Mouse (Mus musculus) midbrain, embryonic 13.5 days (tissue): ENCODE data around the gene Tbk1. TPM values are rescaled to one million over a fixed set of nuclear protein-coding genes. Genes with fewer than 3 reads are reported as not detected.

Experiments
- ATAC-seq: fragments of 200-750 bp; cut with Nextera tagmentation; 2 replicates; pipeline ENCODE4 v1.8.0; 2017; ENCODE audit warnings: mild to moderate bottlenecking, moderate TSS enrichment, moderate library complexity
- H3K27ac ChIP-seq: fragments of 300-500 bp; sonication (generic); 2 replicates; pipeline ENCODE4 v1.5.1; 2015; ENCODE audit warnings: inconsistent platforms, mild to moderate bottlenecking, moderate library complexity
- H3K27me3 ChIP-seq: fragments of 300-500 bp; sonication (generic); 2 replicates; pipeline ENCODE4 v1.6.1; 2015; ENCODE audit warnings: mild to moderate bottlenecking, inconsistent platforms
- H3K36me3 ChIP-seq: fragments of 300-500 bp; sonication (generic); 2 replicates; pipeline ENCODE4 v1.6.1; 2015; ENCODE audit warnings: mild to moderate bottlenecking, inconsistent platforms
- H3K4me1 ChIP-seq: fragments of 300-500 bp; sonication (generic); replicated peaks from 2 replicates; pipeline ENCODE4 v1.6.1; 2015; ENCODE audit warnings: inconsistent platforms
- H3K4me2 ChIP-seq: fragments of 300-500 bp; sonication (generic); replicated peaks from 2 replicates; pipeline ENCODE4 v1.6.1; 2015; ENCODE audit warnings: moderate library complexity, mild to moderate bottlenecking, inconsistent platforms
- H3K4me3 ChIP-seq: fragments of 300-500 bp; sonication (generic); replicated peaks from 2 replicates; pipeline ENCODE4 v1.5.1; 2015; ENCODE audit warnings: mild to moderate bottlenecking, inconsistent platforms
- H3K9ac ChIP-seq: fragments of 300-500 bp; sonication (generic); replicated peaks from 2 replicates; pipeline ENCODE4 v1.6.1; 2015; ENCODE audit warnings: mild to moderate bottlenecking, inconsistent platforms
- H3K9me3 ChIP-seq: fragments of 300-500 bp; sonication (generic); 2 replicates; pipeline ENCODE4 v1.6.1; 2016; ENCODE audit warnings: mild to moderate bottlenecking, inconsistent platforms
- WGBS: fragments of 180-500 bp; shearing (Covaris S2); methylation state at CpG from one replicate; pipeline ENCODE4 v1.1.7; 2015; 5-methylcytosine and 5-hydroxymethylcytosine counted together
- polyA plus RNA-seq: library from polyadenylated mRNA; unstranded; fragments of >200 nt; fragmentation: Nextera tagmentation; extraction: Ambion mirVana; gene quantifications from 2 replicates; pipeline ENCODE4 v1.2.1, GENCODE M21; 2015

Tbk1 gene
- 33.4 and 34.6 TPM in 2 replicates for polyA plus RNA-seq

DNA sequence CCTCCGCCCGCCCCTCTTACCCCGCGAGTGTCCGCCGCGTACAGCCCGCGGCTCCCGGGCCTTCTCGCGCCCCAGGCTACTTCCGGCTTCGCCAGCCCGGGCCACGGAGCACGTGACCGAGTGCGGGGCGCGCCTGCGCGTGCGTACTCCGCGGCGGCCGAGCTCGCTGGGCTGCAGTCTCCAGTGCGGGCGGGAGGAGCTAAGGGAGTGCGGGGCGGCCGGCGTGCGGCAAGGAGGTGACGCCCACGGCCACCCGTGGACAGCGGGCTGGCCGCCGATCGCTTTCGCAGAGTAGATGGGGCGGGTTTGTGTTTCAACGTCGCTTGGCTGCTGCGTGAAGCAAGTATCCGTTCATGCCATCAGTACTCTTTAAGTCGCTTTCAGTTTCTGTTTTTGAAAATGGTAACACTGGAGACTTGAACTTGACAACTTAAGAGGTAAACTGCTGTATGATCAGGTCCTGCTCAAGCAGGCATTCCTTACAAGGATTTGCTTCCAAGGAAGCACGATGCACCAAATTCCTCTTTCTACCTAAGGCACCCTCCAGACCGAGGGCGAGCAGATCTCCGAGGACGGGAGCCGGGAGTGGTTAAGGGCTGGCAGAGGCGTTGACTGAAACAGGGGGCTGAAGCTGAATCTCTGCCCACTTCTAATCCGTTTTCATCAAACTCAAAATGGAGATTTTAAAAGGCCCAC is at the start of gene Tbk1:
TSS of gene Tbk1 (minus strand) at position 113 of the 696 bp plus-strand sequence.
- peaks cover 30% of the 10 kb centered on the region for H3K36me3 ChIP-seq
- H3K27me3 ChIP-seq: no peaks in the 10 kb centered on the region
- no peaks in the 10 kb centered on the region for H3K9me3 ChIP-seq
- peaks cover 16% of the 10 kb centered on the region for H3K4me1 ChIP-seq
- H3K4me3 ChIP-seq: peak within 1 kb of the TSS; percentile 88
- ATAC-seq: peak; percentile 97
- H3K4me2 ChIP-seq: peak within 1 kb of the TSS; percentile 74
- H3K27ac ChIP-seq: peak within 1 kb of the TSS; percentile 44
- under 1% methylated on average over 56 of the region's 58 CpGs for WGBS
- H3K9ac ChIP-seq: peak within 1 kb of the TSS; percentile 91

DNA sequence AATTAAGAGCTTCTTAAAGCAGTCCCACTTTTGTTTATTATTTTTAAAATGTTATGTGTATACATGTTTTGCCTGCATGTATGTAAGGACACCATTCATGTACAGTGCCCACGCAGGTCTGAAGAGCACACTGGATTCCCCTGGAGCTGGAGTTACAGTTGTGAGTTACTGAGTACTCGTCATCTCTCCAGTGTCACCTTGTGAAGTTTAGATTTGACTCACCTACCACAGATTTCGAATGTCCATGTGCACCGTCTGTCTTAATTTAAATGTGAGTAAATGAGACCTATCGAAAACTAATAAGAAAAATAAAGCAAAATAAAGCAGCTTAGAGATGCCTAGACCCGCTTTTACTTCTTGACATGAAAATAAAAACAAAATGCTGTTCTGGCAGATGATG is 49.7 kb upstream of the Tbk1 start:
- Histone ChIP-seq H3K9me3 (no peaks in the 10 kb centered on the region), H3K4me3 (no peak overlapping the region), H3K9ac (no peak overlapping the region), H3K27ac (no peak overlapping the region), H3K4me1 (peaks cover 6% of the 10 kb centered on the region), H3K36me3 (no peaks in the 10 kb centered on the region), H3K27me3 (peaks cover 7% of the 10 kb centered on the region), H3K4me2 (no peak overlapping the region)
- no peak for ATAC-seq
- 93% methylated on average over 6 of the region's 6 CpGs for WGBS

DNA sequence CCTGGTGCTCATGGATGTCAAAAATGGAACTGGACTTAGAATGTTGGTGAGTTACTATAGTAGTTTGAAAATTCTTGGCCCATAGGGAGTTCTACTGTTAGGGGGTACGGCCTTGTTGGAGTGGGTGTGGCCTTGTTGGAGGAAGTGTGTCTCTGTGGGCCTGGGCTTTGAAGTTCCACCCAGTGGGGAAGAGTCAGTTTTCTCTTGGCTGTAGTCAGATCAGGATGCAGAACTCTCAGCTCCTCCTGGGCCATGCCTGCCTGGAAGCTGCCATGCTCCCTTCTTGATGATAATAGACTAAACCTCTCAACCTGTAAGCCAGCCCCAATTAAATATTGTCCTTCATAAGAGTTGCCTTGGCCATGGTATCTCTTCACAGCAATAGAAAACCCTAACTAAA is 47.6 kb upstream of the Tbk1 start:
- H3K36me3 ChIP-seq: no peaks in the 10 kb centered on the region
- no peaks in the 10 kb centered on the region for H3K27me3 ChIP-seq
- H3K4me1 ChIP-seq: no peaks in the 10 kb centered on the region
- no peak overlapping the region for H3K9ac ChIP-seq
- WGBS: 71% methylated on average over 1 of the region's 1 CpGs
- no peak for ATAC-seq
- no peak overlapping the region for H3K4me2 ChIP-seq
- H3K9me3 ChIP-seq: no peaks in the 10 kb centered on the region
- no peak overlapping the region for H3K4me3 ChIP-seq
- no peak overlapping the region for H3K27ac ChIP-seq

GRCm38 (mm10) chr10:121628561-121629040 is 42.0 kb upstream of the Tbk1 start:
- H3K27me3 ChIP-seq: no peaks in the 10 kb centered on the region
- no peak overlapping the region for H3K4me2 ChIP-seq
- no peak overlapping the region for H3K27ac ChIP-seq
- no peaks in the 10 kb centered on the region for H3K9me3 ChIP-seq
- 85% methylated on average over 6 of the region's 6 CpGs for WGBS
- no peak for ATAC-seq
- no peak overlapping the region for H3K4me3 ChIP-seq
- no peak overlapping the region for H3K9ac ChIP-seq
- peaks cover 15% of the 10 kb centered on the region for H3K4me1 ChIP-seq
- no peaks in the 10 kb centered on the region for H3K36me3 ChIP-seq

- 88% methylated on average over 10 of the region's 10 CpGs for WGBS
These were observed 40.7 kb upstream of the Tbk1 start for GRCm38 (mm10) chr10:121627216-121627852.

GRCm38 (mm10) chr10:121626186-121626882 is 39.7 kb upstream of the Tbk1 start, which contains the start of gene Xpot:
TSS of gene Xpot (minus strand) at chr10:121626332.
- peak within 1 kb of the TSS; percentile 85 for H3K9ac ChIP-seq
- peak; percentile 100 for ATAC-seq
- peaks cover 12% of the 10 kb centered on the region for H3K36me3 ChIP-seq
- no peaks in the 10 kb centered on the region for H3K27me3 ChIP-seq
- H3K4me3 ChIP-seq: peak within 1 kb of the TSS; percentile 82
- no peaks in the 10 kb centered on the region for H3K9me3 ChIP-seq
- WGBS: under 1% methylated on average over 70 of the region's 70 CpGs
- peak within 1 kb of the TSS; percentile 79 for H3K4me2 ChIP-seq
- H3K4me1 ChIP-seq: peaks cover 15% of the 10 kb centered on the region
- H3K27ac ChIP-seq: peak within 1 kb of the TSS; percentile 92

More at GRCm38 (mm10) chr10:121627216-121627852, 40.7 kb upstream of the Tbk1 start:
- Histone ChIP-seq H3K4me1 (peaks cover 15% of the 10 kb centered on the region), H3K27me3 (no peaks in the 10 kb centered on the region), H3K9me3 (no peaks in the 10 kb centered on the region), H3K27ac (no peak overlapping the region), H3K9ac (no peak overlapping the region), H3K36me3 (peaks cover 2% of the 10 kb centered on the region; the same call in 1 of the 2 replicates), H3K4me3 (no peak overlapping the region), H3K4me2 (no peak overlapping the region)
- ATAC-seq: no peak

- H3K4me2 ChIP-seq: peak overlapping the region; percentile 79
- no peaks in the 10 kb centered on the region for H3K27me3 ChIP-seq
- peak overlapping the region; percentile 85 for H3K9ac ChIP-seq
- H3K27ac ChIP-seq: peak overlapping the region; percentile 92
- no peak for ATAC-seq
- peak overlapping the region; percentile 82 for H3K4me3 ChIP-seq
- H3K9me3 ChIP-seq: no peaks in the 10 kb centered on the region
- WGBS: under 1% methylated on average over 41 of the region's 41 CpGs
- peaks cover 16% of the 10 kb centered on the region for H3K36me3 ChIP-seq
- peaks cover 15% of the 10 kb centered on the region for H3K4me1 ChIP-seq
These were observed 39.0 kb upstream of the Tbk1 start for GRCm38 (mm10) chr10:121625407-121626185.

- Histone ChIP-seq H3K9ac (peak overlapping the region; percentile 85), H3K9me3 (no peaks in the 10 kb centered on the region), H3K4me2 (peak overlapping the region; percentile 79), H3K4me3 (peak overlapping the region; percentile 82), H3K27ac (no peak overlapping the region), H3K4me1 (peaks cover 15% of the 10 kb centered on the region), H3K36me3 (peaks cover 22% of the 10 kb centered on the region), H3K27me3 (no peaks in the 10 kb centered on the region)
- no peak for ATAC-seq
- WGBS: 19% methylated on average over 9 of the region's 9 CpGs
These were observed 38.4 kb upstream of the Tbk1 start for GRCm38 (mm10) chr10:121625006-121625405.

DNA sequence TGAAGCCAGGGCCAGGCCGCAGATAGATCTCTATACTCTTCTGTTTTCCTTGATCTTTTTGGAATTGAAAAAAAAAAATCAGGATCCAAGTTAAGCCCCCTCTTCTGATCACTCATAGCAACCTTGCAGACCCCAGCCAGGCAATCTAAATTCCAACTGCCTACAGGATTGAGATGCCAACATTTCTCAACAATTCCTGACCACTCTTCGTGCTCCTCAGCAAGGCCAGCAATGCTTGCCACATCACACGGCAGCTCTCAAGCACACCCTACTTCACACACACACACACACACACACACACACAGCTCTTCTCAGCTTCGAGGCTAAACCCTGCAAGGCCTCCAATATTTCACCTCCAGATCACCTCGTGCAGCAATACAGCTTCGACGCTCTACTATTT is 37.1 kb upstream of the Tbk1 start:
- Histone ChIP-seq H3K27ac (no peak overlapping the region), H3K9ac (no peak overlapping the region; the same call in 1 of the 2 replicates), H3K4me3 (no peak overlapping the region), H3K36me3 (peaks cover 31% of the 10 kb centered on the region), H3K4me1 (peaks cover 15% of the 10 kb centered on the region), H3K27me3 (no peaks in the 10 kb centered on the region), H3K9me3 (no peaks in the 10 kb centered on the region), H3K4me2 (no peak overlapping the region)
- no peak for ATAC-seq
- 89% methylated on average over 7 of the region's 7 CpGs for WGBS

- WGBS: 90% methylated on average over 6 of the region's 6 CpGs
- no peak overlapping the region for H3K27ac ChIP-seq
- no peak overlapping the region for H3K9ac ChIP-seq
- H3K9me3 ChIP-seq: no peaks in the 10 kb centered on the region
- H3K4me2 ChIP-seq: no peak overlapping the region
- no peak for ATAC-seq
- peaks cover 43% of the 10 kb centered on the region for H3K36me3 ChIP-seq
- no peaks in the 10 kb centered on the region for H3K27me3 ChIP-seq
- H3K4me1 ChIP-seq: peaks cover 15% of the 10 kb centered on the region
- H3K4me3 ChIP-seq: no peak overlapping the region
These were observed 35.8 kb upstream of the Tbk1 start for GRCm38 (mm10) chr10:121622431-121622830.

DNA sequence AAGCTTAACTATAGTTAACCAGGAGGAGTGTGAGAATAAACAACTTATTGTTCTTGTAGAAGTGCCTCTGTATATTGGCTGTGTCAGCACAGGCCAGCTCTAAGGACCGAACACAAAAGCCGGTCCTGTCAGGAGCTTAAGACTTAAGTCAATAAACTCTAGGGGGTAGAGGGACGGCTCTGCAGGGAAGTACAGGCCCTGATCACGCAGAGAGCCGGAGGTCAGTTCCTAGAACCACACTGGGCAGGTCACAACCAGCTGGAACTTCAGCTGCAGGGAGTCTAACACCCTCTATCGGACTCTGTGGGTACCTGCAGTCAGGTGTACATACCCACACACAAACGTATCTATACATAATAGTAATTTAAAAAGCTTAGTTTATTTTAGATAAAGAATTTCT is 29.3 kb upstream of the Tbk1 start:
- H3K9ac ChIP-seq: no peak overlapping the region
- H3K27me3 ChIP-seq: no peaks in the 10 kb centered on the region
- peaks cover 83% of the 10 kb centered on the region for H3K36me3 ChIP-seq
- H3K4me2 ChIP-seq: no peak overlapping the region
- no peak overlapping the region for H3K27ac ChIP-seq
- no peaks in the 10 kb centered on the region for H3K9me3 ChIP-seq
- ATAC-seq: no peak
- 41% methylated on average over 7 of the region's 7 CpGs for WGBS
- no peaks in the 10 kb centered on the region for H3K4me1 ChIP-seq
- H3K4me3 ChIP-seq: no peak overlapping the region
